Mouse (Mus musculus) v-Abl transformed pro-B cells (cell line): Measurements from ENCODE around the gene Optn.

Experiments used
- in situ Hi-C, 2 experiments: fragments of 400-800 bp; cut with MboI; formaldehyde crosslinking; loops; one replicate each; pipeline ENCODE4 v1.15.1; 2025; ENCODE audit not compliant: unreplicated experiment in 2 of 2

Gene Optn

DNA sequence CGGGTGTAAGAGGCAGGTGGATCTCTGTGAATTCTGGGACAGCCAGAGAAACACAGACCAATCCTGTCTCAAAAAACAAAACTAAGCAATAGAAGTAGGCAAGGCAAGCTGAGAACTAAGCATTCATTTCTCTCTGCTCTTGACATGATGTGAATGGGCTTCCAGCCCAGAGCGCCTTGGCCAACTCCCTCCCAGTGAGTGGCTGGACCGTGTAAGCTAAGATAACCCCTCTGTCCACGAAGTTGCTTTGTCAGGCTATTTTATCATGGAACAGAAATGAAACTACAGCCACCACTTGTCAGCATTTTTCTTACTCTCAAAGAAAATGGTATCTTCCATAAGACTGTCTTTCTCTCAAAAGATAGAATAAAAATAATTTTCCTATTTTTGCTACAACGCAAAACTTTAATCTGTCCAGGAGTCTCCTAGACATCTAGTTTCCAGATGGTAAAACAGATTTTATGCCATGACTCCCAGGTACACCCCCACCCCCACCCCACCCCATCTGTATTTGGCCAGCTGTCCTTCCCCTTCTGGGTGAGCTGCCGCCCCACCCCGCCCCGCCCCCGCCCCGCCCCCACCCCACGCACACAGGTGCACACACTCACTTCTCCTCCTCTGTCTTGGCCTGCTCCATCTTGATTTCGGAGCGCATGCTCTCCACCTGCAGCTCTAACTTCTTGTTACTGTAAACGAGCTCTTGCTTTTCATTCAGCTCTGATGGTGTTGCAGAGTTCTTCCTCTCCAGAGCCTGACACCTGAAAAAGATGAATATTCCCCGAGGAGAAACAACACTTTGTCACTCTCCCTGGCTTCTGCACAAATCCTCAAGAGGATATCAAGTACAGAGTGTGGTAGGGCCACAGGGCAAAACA lies 30.1 kb downstream of the Optn start:
- in situ Hi-C loops = no loop called here

DNA sequence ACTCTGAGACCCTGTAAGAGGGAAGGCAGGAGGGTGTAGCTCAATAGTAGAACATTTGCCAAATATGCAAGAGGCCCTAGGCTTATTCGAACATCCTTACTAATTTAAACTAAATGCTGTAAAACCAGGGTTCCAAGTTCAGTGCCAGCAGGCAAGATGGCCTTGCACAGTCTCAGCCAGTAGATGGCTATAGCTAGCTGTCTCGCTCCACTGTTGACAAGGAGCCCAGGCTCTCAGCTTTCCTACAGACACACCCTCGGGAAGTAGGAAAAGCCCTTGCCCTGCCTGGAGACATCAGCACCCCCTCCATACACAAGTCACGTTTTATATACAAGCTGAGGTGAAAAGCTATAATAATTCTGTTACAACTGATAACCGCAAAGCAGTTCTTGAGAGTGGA lies 31.2 kb downstream of the Optn start:
- in situ Hi-C loops = no loop called here

DNA sequence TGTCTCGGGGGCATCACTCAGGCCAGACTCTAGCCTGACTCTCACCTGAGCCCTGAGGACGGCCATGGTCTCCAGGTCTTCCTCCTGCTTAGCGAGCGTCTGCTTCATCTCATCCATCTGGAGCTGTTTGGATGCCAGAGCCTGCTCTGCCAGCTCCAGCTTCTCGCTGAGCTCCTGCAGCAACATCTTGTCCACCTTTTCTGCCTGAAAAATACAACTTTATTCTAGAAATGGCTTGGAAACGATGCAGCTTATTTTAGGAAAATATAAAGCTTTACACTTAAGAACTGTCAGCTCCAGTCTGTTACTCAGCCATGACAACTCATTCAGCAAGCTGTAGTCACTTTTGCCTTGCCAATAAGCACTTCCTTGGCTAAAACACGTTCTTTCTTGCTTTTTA lies 32.6 kb downstream of the Optn start:
- in situ Hi-C loops = no loop called here

DNA sequence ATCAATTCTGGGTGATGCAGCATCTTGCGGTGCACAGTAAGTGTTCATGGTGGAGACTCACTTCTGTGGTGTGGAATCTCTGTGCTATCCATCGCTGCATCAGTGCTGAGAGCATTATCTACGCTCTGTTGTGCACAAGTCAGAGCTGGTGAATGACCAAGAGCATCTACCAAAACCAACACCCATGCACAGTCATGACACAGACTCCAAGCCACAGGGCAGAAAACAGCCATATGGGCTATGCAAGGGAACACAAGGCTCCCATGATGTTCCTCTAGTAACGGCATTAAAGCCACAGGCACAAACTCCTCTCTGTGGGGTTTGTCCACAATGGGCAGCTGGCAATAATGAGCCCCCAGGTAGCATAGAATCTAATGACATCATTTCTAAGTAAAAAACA lies 34.0 kb downstream of the Optn start:
- in situ Hi-C loops = no loop called here

DNA sequence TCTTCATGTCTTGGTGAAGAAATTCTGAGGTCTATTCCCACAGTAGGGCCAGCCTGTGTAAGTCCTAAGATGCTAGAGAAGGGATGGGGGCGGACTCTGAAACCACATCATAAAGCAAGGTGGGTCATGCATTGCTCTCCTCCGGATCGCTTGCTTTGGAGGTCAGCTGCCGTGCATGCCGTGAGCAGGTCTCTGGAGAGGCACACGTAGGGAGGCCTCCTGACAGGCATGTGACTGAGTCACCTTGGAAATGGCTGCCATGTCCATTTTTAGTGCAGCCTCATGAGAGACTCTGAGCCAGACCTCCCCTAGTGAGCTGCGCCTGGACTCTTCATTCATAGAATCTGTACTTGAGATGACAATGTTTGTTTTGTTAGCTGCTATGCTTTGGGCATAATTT lies 35.8 kb downstream of the Optn start:
- in situ Hi-C loops = no loop called here

DNA sequence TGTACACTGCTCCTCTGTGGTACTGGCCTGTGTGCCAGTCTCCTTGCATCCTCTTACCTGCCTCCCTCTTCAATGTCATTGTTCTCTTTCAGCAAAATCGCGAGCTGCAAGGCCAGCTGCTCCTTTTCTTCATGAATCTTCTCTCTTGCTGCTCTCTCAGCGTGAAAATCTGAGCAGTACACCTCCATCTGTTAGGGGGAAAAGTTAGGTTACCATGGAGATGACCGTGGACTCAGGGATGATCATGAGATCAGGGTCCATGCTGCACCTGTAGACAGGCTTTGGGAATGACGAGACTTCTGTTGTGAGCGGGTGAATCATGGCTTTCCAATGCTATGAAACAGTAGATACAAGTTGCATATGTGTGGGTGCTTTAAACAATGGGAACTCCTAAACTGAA lies 36.8 kb downstream of the Optn start:
- in situ Hi-C loops = no loop called here

DNA sequence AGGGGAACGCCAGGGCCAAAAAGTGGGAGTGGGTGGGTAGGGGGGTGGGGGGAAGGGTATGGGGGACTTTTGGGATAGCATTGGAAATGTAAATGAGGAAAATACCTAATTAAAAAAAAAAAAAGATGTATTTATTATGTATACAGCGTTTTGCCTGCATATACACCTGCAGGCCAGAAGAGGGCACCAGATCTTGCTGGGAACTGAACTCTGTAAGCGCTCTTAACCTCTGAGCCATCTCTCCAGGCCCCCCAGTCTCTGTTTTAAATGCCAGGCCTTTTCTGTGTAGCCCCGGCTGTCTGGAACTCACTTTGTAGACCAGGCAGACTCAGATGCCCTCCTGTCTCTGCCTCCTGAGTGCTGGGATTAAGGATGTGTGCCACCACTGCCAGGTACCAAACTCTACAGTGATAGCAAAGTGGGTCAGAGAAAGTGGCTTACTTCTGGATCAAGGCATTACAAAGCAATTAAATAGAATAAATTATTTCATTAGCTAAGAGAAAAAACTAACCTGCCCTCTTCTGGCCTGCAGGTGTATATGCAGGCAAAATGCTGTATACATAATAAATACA lies 38.6 kb downstream of the Optn start:
- in situ Hi-C loops = no loop called here

DNA sequence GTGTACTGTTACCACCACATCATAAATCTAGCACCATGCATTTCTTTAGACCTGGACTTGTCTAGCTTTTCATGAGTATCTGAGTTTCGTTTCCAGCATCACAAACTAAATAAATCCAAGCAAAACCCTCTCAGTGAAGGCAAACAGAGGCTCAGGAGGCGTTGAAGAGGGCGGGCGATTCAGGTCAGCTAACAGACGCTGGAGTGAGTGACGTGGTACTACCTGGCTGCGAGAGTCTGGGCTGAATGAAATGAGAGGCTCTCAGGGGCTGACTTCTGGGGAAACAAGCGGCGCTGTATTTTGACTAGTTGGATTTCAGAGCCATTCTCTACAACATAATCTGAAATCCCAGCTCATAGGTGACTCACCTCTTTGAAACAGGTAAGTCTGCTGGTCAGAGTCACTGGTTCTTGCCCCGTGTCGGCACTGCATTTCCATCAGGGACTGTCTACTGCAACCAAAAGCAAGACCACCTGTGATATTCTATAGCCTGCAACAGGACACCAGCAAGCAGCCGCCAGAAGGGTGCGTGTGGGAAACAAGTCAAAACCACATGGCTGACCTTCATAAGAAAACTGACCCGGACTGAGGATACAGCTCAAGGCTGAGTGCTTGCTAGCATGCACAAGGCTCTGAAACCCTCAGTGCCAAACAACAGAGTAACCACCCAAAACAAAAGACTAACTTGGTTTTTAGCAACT lies 40.0 kb downstream of the Optn start:
- in situ Hi-C loops = no loop called here

DNA sequence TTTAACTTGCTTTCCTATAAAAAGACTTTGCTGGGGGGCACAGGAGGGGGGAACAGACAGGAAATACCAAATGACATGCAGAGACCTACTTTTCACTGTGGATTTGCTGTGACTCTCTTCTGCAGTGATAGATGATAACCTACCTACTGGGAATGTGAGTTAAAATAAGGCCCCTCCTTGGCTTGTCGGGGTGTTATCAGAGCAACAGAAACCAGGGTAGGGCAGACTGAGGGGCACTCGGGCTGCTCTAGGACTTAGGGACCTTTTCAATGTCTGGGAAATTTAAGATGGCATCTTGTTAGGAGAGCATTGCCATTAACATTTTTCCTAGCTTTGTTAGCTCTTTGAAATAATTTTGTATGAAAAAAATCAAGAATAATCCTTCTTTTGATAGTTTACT lies 40.6 kb downstream of the Optn start:
- in situ Hi-C loops = no loop called here

DNA sequence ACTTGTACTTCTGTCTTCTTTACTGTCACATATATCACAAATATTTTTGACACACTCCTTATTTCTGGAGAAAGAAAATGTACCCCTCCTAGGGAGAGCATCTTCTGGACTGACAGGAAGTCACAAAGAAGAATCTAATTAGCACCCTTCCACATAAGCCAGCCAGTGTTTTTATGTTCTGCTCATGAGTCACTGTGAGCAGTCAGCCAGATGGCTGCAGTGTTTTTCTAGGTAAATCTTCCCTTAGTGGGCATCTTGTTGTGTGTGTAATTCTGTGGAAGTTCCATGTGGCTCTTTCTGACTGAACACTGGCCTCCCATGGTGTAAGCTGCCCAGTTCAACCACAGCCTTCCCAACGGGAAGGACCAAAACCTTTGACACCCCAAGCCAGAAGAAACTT lies 44.1 kb downstream of the Optn start:
- in situ Hi-C loops = loop anchor here in 1 of 2 experiments (10.0 kb wide), 1 partner anchor 385 kb away; no protein-coding TSS in a partner anchor

DNA sequence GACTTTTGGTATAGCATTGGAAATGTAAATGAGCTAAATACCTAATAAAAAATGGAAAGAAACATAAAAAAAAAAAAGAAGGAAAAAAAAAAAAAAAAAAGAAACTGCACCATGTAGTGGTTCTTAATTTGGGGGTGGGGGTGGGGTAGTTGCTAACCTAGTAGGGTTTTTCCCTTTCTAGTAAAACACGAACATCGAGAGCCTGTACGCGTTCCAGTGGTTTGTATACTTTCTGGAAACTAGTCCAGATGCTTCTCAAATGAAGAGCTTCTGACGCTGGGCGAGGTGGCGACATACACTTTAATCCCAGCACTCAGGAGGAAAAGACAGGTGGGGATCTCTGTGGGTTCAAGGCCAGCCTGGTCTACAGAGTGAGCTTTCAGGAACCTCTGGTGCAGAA lies 46.9 kb downstream of the Optn start:
- in situ Hi-C loops = loop anchor here in 1 of 2 experiments (10.0 kb wide), 1 partner anchor 388 kb away; no protein-coding TSS in a partner anchor

DNA sequence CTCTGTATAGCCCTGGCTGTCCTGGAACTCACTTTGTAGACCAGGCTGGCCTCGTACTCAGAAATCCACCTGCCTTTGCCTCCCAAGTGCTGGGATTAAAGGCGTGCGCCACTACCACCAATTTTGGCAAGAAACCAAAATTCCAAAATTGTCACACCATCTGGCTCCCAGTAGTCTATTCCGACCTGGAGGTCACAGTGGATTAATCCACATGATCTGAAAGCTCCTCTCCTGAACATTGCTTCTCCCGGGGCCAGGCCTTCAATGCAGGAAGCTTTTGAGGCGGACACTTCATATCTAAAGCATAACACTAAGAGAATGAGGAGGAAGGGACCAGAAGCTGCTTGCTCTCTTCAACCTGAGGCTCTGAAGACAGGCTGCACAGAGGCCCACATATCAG lies 48.3 kb downstream of the Optn start:
- in situ Hi-C loops = loop anchor here in 1 of 2 experiments (10.0 kb wide), 1 partner anchor 389 kb away; no protein-coding TSS in a partner anchor

DNA sequence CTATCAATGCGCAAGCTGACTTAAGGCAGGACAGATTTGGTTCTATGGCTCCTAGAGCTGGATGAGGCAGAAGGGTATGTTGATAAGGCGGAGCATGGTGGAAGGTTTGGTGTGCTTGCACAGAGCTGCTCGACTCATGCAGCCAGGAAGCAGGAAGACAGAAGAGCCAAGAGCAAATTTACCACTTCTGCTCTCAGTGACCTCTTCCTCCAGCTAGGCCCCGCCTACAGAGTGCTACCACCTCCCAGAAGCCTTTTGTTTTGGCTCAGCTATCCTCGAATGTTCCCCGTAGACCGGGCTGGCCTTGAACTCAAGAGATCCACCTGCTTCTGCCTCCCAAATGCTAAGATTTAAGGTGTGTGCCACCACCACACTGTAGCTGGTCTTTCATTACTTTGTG lies 49.2 kb downstream of the Optn start:
- in situ Hi-C loops = loop anchor here in 1 of 2 experiments (5.0 to 10.0 kb wide), 2 partner anchors 97 to 390 kb away; partner anchors contain the start of gene Phyh

DNA sequence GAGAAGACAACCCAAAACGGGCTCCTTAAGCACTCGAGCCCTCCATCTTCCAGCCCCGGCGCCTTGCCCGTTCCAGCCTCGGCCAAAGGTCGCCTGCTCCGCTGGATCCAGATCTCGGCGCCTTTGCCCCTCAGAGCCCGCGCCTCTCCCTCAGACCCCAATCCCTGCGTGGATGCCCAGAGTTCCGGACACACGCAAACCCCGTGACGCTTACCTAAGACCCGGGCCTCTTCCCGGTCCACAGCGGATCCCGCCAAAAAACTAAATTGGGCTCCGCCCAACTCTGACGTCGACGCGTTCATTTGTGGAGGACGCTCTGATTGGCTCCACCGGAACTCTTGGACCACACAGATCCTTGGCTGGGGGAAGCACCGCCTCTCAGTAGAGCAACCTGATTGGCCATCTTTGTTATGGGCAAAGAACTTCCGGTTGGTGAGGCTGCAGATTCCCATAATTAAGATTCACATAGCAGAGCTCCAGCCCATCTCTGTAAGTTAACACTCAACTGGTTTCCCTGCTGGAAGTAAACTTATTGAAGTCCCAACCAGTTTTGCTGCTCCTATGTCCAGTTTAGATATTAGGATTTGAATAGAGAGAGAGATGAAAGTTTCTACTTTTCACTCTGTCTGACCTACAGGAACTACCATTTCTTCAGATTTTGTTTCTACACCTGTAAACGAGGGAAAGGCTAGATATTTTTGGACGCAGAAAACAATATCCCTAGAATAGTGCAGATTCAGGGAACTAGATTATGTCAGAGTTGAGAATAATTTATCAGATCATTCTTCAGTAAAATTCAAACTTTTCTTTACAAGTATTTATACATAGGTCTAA lies 51.1 kb downstream of the Optn start, which contains the start of gene Mcm10:
Gene Mcm10, minus strand, starts transcription at position 301 of the 834 bp plus-strand sequence.
- in situ Hi-C loops = loop anchor here in 1 of 2 experiments (5.0 to 10.0 kb wide), 2 partner anchors 95 to 392 kb away; partner anchors contain the start of gene Phyh

DNA sequence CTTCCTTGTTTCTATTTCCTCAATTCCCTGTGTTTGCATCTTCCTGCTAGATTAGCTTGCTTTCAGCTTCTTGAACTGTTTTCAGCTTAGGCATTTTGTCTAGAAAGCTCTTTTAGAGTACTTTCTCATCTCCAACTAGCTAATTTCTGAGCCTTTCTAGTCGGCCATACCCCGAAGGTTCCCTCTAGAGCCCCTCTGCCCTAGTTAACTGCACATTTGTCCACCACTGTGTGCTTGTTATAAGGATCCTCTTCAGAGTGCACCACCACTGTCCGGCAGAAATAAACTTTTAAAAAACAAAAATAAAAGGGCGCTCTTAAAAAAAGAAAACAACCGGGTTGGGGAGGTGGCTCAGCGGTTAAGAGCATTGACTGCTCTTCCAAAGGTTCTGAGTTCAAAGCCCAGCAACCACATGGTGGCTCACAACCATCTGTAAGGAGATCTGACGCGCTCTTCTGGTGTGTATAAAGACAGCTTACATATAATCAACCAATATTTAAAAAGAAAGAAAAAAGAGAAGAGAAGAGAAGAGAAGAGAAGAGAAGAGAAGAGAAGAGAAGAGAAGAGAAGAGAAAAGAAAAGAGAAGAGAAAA lies 51.9 kb downstream of the Optn start:
- in situ Hi-C loops = loop anchor here in 1 of 2 experiments (5.0 to 10.0 kb wide), 2 partner anchors 95 to 393 kb away; partner anchors contain the start of gene Phyh

DNA sequence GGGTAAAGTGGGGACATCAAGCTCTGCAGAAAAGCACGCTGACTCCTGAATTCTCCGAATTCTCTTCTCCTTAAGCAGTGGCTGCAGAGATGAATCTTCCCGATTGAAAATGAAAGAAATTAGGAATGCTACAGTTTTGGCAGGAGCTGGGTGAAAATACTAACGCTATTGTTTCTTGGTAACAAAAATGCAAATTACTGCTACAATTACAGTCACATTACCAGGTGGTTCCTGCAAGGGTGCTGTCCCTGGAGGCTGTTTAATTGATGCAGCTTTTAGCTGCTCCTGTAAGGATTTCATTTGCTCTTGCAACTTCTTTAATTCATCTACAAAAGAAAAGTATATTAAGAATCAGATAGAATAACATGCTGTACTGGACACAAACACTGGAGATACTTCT lies 56.7 kb downstream of the Optn start:
- in situ Hi-C loops = no loop called here

DNA sequence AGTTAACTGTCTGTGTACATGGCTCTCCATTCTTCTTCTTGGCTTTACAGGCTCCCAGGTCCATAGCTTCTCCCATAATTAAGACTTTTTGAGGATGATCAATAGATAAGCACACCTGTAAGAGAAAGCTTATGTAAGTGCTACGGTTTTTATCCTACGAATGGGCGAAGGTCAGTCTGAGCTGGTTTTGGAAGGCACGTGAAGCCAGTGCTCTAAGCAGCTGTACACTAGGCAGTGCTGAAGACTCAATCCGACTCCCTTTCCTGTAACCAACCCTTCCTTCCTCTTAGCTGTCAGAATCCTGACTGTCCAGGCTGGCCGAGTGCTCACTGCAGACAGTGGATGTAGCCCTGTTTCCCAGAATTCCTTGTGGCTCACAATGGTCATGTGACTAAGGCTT lies 62.6 kb downstream of the Optn start:
- in situ Hi-C loops = no loop called here

DNA sequence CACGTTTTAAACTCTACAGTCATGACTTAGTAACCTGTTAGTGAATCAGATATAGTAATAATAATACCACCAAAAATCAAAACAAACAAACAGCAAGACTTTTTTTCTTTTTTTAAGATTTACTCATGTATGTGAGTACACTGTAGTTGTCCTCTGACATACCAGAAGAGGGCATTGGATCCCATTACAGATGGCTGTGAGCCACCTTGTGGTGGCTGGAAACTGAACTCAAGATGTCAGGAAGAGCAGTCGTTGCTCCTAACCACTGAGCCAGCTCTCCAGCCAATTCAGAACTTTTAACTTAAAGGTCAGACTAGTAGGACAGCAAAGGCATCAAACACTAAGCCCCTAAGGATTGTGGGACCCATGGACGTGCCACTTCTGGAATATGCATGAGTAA lies 64.9 kb downstream of the Optn start:
- in situ Hi-C loops = no loop called here

DNA sequence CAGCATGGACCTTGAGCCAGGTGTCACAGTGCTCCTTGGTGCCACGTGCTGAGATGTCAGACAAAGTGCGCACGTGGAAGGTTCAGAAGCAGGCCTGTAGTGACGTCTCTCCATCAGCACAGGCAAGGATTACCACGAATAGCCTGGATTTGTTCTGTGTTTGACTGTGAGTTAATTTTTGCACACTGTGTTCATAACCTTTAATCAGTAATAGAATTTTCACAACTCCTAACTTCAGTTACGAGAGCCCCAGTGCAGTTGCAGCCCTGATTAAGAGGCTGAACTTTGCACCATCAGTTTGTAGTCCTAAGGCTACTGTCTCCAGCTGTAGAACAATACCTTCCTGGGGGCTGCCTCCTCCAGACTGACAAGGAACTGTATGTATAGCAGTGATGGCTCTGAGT lies 67.4 kb downstream of the Optn start:
- in situ Hi-C loops = no loop called here

DNA sequence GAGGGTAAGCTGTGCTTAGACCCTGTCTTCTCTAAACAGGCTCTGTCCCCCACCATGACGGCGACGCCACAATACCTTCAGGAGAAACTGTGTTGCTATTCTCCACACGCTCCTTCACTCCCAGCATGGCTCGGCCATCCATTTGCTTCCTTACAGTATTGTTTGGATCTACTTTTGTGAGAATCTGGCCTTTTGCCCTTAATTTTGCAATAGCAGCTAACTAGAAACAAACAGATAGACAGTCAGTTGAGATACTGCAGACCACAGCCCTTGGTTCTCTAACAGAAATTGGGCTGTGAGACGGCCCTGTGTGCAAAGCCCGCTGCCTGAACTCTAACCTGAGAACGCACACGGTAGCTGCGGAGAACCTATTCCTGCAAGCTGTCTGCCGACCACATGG lies 68.2 kb downstream of the Optn start:
- in situ Hi-C loops = no loop called here
